Mouse (Mus musculus) effector memory CD4-positive, alpha-beta T cell, adult 7 months (primary cell): Measurements from ENCODE around the gene Gm5591. TPM values are rescaled to one million over a fixed set of nuclear protein-coding genes. Genes with fewer than 3 reads are reported as not detected.

Experiments used
- polyA plus RNA-seq: library from polyadenylated mRNA; unstranded; fragments of 100-300 nt; shearing (Covaris generic); gene quantifications from one replicate; pipeline ENCODE4 v1.2.1, GENCODE M21; 2017

Gene Gm5591
- polyA plus RNA-seq, result not detected

DNA sequence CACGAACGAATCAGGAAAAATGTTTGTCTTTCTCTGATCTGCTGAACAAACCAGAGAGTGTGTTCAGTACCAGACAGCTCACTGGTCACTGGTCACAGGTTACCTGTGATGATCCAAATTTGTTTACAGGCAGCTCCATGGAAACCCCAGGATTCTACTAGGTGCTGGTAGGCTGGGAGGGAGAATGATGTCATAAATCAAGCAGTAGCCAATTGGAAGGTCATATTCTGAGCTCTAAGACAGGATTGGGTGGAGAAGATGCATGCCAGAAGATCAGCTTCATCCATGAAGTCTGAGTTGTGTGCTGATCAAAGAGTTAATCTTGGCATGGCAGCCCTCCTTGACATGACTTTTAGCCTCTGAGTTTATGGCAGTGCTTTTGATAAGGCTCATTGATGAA is at the start of gene Gm5591:
Gm5591 (minus strand) TSS at position 101 of the 400 bp plus-strand sequence.

